Mouse (Mus musculus) myocyte (in vitro differentiated cells): ENCODE measurements at regions not wholly inside any gene's neighbourhood (a gene's known extent, or its start where the extent isn't known, plus 50 kb on each side); places are given as distances from the start of the nearest gene placed in this dataset.
A peak's percentile ranks its signal among the peaks of the same experiment; 100 is the strongest.

Experiments used
- CEBPB ChIP-seq: IDR thresholded peaks from 2 replicates; pipeline ENCODE4 v1.6.1; 2011; ENCODE audit warnings: mild to moderate bottlenecking, moderate library complexity; ENCODE audit not compliant: poor library complexity, insufficient read depth, severe bottlenecking
- E2F4 ChIP-seq: IDR thresholded peaks from one replicate; pipeline ENCODE4 v1.6.1; 2011; ENCODE audit warnings: mild to moderate bottlenecking, control low read depth, moderate library complexity; ENCODE audit not compliant: insufficient read depth
- MYOD1 ChIP-seq, 3 experiments: IDR thresholded peaks; one replicate each; pipeline ENCODE4 v1.6.1; 2011; ENCODE audit warnings: control low read depth in 2 of 3, low read depth in 2 of 3, mild to moderate bottlenecking in 2 of 3, moderate library complexity in 1 of 3; ENCODE audit not compliant: insufficient read length in 2 of 3, control insufficient read depth in 1 of 3
- POLR2A ChIP-seq: IDR thresholded peaks from one replicate; pipeline ENCODE4 v1.6.1; 2011; ENCODE audit warnings: low read depth, mild to moderate bottlenecking, control low read depth, moderate library complexity; ENCODE audit not compliant: insufficient read length
- POLR2AphosphoS2 ChIP-seq: IDR thresholded peaks from one replicate; pipeline ENCODE4 v1.6.1; 2011; ENCODE audit warnings: low read depth, control low read depth; ENCODE audit not compliant: insufficient read length
- REST ChIP-seq: IDR thresholded peaks from one replicate; pipeline ENCODE4 v1.6.1; 2011; ENCODE audit warnings: mild to moderate bottlenecking, control low read depth, moderate library complexity; ENCODE audit not compliant: insufficient read depth, insufficient read length
- SRF ChIP-seq: IDR thresholded peaks from one replicate; pipeline ENCODE4 v1.6.1; 2011; ENCODE audit warnings: low read depth; ENCODE audit not compliant: control insufficient read depth, insufficient read length
- TCF12 ChIP-seq: IDR thresholded peaks from one replicate; pipeline ENCODE4 v1.6.1; 2011; ENCODE audit warnings: mild to moderate bottlenecking, control low read depth; ENCODE audit not compliant: poor library complexity, insufficient read depth, severe bottlenecking
- TCF3 ChIP-seq: IDR thresholded peaks from one replicate; pipeline ENCODE4 v1.6.1; 2011; ENCODE audit warnings: low read depth, control low read depth; ENCODE audit not compliant: insufficient read length
- USF1 ChIP-seq: IDR thresholded peaks from one replicate; pipeline ENCODE4 v1.6.1; 2011; ENCODE audit warnings: low read depth, mild to moderate bottlenecking, control low read depth, moderate library complexity

GRCm38 (mm10) chr3:41234994-41235393 is 152.1 kb upstream of the Pgrmc2 start:
- no peak for TF ChIP-seq USF1
- no peak for TF ChIP-seq POLR2A
- TF ChIP-seq SRF = no peak
- no peak for TF ChIP-seq POLR2AphosphoS2
- peak in 1 of 3 experiments; percentile 62 for TF ChIP-seq MYOD1 (IDR thresholded peaks at IDR 0.05; ENCODE audit: control insufficient read depth in 1 of 3, insufficient read length in 2 of 3, low read depth in 2 of 3)
- TF ChIP-seq TCF12 = no peak
- no peak for TF ChIP-seq E2F4
- TF ChIP-seq CEBPB = no peak
- no peak for TF ChIP-seq REST
- TF ChIP-seq TCF3 = no peak
